Mouse (Mus musculus): Measurements from ENCODE around the gene Notch1. TPM values are rescaled to one million over a fixed set of nuclear protein-coding genes. Genes with fewer than 3 reads are reported as not detected.

The Notch1 gene
- total and polyA plus RNA-seq, 3 experiments = 0.06 TPM; not detected in 2

GRCm38 (mm10) chr2:26503661-26504575 is 12.5 kb downstream of the Notch1 start:
- Histone ChIP-seq H3K79me2 (ENCODE audit: control insufficient read depth, insufficient read depth, low read length, poor library complexity) (no peaks in the 10 kb centered on the region), H3K9me3 (replicated peaks; ENCODE audit: insufficient read depth, low read length) (no peaks in the 10 kb centered on the region), H3K4me1 (ENCODE audit: control insufficient read depth in 1 of 2, insufficient read depth in 2 of 2, low read length in 2 of 2) (no peaks in the 10 kb centered on the region), H3K27me3 (ENCODE audit: control insufficient read depth in 1 of 2, insufficient read depth in 2 of 2, low read length in 2 of 2) (peaks cover 0 to 3% of the 10 kb centered on the region in 2 experiments; a peak in 2 of 4 replicates), H3K36me3 (ENCODE audit: control insufficient read depth in 1 of 2, insufficient read depth in 2 of 2, low read length in 2 of 2) (no peaks in the 10 kb centered on the region), H3K4me3 (ENCODE audit: control insufficient read depth in 1 of 2, insufficient read depth in 1 of 2, low read depth in 2 of 2, low read length in 2 of 2) (no peak overlapping the region), H3K9ac (ENCODE audit: control insufficient read depth, low read depth, low read length, poor library complexity, severe bottlenecking) (no peak overlapping the region), H3K27ac (ENCODE audit: control insufficient read depth, low read depth, low read length) (no peak overlapping the region)
- no peak for DNase-seq (ENCODE audit: low read depth, low spot score)
- TF ChIP-seq SMC3 (IDR thresholded peaks at IDR 0.05; ENCODE audit: low read depth, low read length) = no peak
- TF ChIP-seq MYB (IDR thresholded peaks at IDR 0.05; ENCODE audit: low read depth, low read length) = no peak
- no peak for TF ChIP-seq ZNF384 (IDR thresholded peaks at IDR 0.05; ENCODE audit: low read depth, low read length)
- no peak for TF ChIP-seq MAZ (IDR thresholded peaks at IDR 0.05; ENCODE audit: low read depth, low read length)
- no peak for TF ChIP-seq HCFC1 (IDR thresholded peaks at IDR 0.05; ENCODE audit: low read depth, low read length)
- TF ChIP-seq ZMIZ1 (IDR thresholded peaks at IDR 0.05; ENCODE audit: low read depth, low read length) = no peak
- TF ChIP-seq ETS1 (IDR thresholded peaks at IDR 0.05; ENCODE audit: low read depth, low read length) = no peak
- TF ChIP-seq MXI1 (IDR thresholded peaks at IDR 0.05; ENCODE audit: low read depth, low read length) = no peak
- no peak for TF ChIP-seq KAT2A (conservative IDR thresholded peaks at IDR 0.05; ENCODE audit: low read depth, low read length)
- TF ChIP-seq MYC (IDR thresholded peaks at IDR 0.05; ENCODE audit: low read depth, low read length) = no peak
- TF ChIP-seq CHD1 (IDR thresholded peaks at IDR 0.05; ENCODE audit: low read depth, low read length) = no peak
- TF ChIP-seq ZKSCAN1 (IDR thresholded peaks at IDR 0.05; ENCODE audit: low read depth, low read length) = no peak
- TF ChIP-seq USF1 (IDR thresholded peaks at IDR 0.05; ENCODE audit: low read depth, low read length) = no peak

GRCm38 (mm10) chr2:26502863-26503631 is 13.4 kb downstream of the Notch1 start:
- Histone ChIP-seq H3K4me1 (ENCODE audit: control insufficient read depth in 1 of 2, insufficient read depth in 2 of 2, low read length in 2 of 2) (no peaks in the 10 kb centered on the region), H3K9ac (ENCODE audit: control insufficient read depth, low read depth, low read length, poor library complexity, severe bottlenecking) (no peak overlapping the region), H3K27ac (ENCODE audit: control insufficient read depth, low read depth, low read length) (no peak overlapping the region), H3K4me3 (ENCODE audit: control insufficient read depth in 1 of 2, insufficient read depth in 1 of 2, low read depth in 2 of 2, low read length in 2 of 2) (no peak overlapping the region), H3K79me2 (ENCODE audit: control insufficient read depth, insufficient read depth, low read length, poor library complexity) (no peaks in the 10 kb centered on the region), H3K27me3 (ENCODE audit: control insufficient read depth in 1 of 2, insufficient read depth in 2 of 2, low read length in 2 of 2) (peaks cover 0 to 3% of the 10 kb centered on the region in 2 experiments; a peak in 2 of 4 replicates), H3K9me3 (replicated peaks; ENCODE audit: insufficient read depth, low read length) (no peaks in the 10 kb centered on the region), H3K36me3 (ENCODE audit: control insufficient read depth in 1 of 2, insufficient read depth in 2 of 2, low read length in 2 of 2) (no peaks in the 10 kb centered on the region)
- TF ChIP-seq RCOR1 (IDR thresholded peaks at IDR 0.05; ENCODE audit: low read depth, low read length) (no peak), CTCF (IDR thresholded peaks at IDR 0.05 in 2 of 3, conservative IDR thresholded peaks at IDR 0.05 in 1 of 3; ENCODE audit: control insufficient read depth in 1 of 3, insufficient read depth in 1 of 3, low read depth in 2 of 3, low read length in 3 of 3, poor library complexity in 1 of 3, severe bottlenecking in 1 of 3) (no peak), ZC3H11A (IDR thresholded peaks at IDR 0.05; ENCODE audit: low read depth, low read length) (no peak), SIN3A (IDR thresholded peaks at IDR 0.05; ENCODE audit: low read length) (no peak), KAT2A (conservative IDR thresholded peaks at IDR 0.05; ENCODE audit: low read depth, low read length) (no peak), EP300 (IDR thresholded peaks at IDR 0.05; ENCODE audit: low read depth in 1 of 2, low read length in 2 of 2) (no peak)
- DNase-seq (ENCODE audit: low read depth, low spot score) = no peak

Data from MEL (cell line).